Mouse (Mus musculus) intestine, embryonic 16.5 days (tissue): ENCODE data around the gene Cnot3. TPM values are rescaled to one million over a fixed set of nuclear protein-coding genes. Genes with fewer than 3 reads are reported as not detected.

ENCODE experiments used
- microRNA-seq: library from miRNA; unstranded; fragments of <30 nt; microRNA quantifications from one replicate; pipeline ENCODE4, GENCODE M21; 2016
- polyA plus RNA-seq: library from polyadenylated mRNA; unstranded; fragments of >200 nt; fragmentation: Nextera tagmentation; extraction: Ambion mirVana; gene quantifications from 2 replicates; pipeline ENCODE4 v1.2.1, GENCODE M21; 2015

Cnot3 gene
- polyA plus RNA-seq, 1 experiment from 2014 or later, result 43.2 TPM

Small RNAs within 50 kb of the gene (microRNA-seq; reads per million reads assigned to microRNA genes)
- 1.6 reads per million for gene Mir3572

Other genes starting within 250 kb of the Cnot3 start
- 0.13 and 0.21 TPM in 2 replicates for gene Cacng6, start 221.1 kb upstream of the Cnot3 start, polyA plus RNA-seq
- gene Tarm1, start 142.6 kb upstream of the Cnot3 start, polyA plus RNA-seq, result 0.09 TPM in 1 of 2 replicates, not detected in the other
- 0.07 TPM in 1 of 2 replicates, not detected in the other for gene Oscar, start 29.1 kb upstream of the Cnot3 start, polyA plus RNA-seq
- 531 and 551 TPM in 2 replicates for gene Ndufa3, start 27.9 kb upstream of the Cnot3 start, polyA plus RNA-seq
- gene Tfpt, start 15.3 kb upstream of the Cnot3 start, polyA plus RNA-seq, result 15.5 and 18.0 TPM in 2 replicates
- 70.6 and 81.1 TPM in 2 replicates for gene Prpf31, start 15.3 kb upstream of the Cnot3 start, polyA plus RNA-seq
- 16.8 and 17.3 TPM in 2 replicates for gene Leng1, start 20.6 kb downstream of the Cnot3 start, polyA plus RNA-seq
- gene Tmc4, start 32.3 kb downstream of the Cnot3 start, polyA plus RNA-seq, result 104 and 110 TPM in 2 replicates
- 191 and 208 TPM in 2 replicates for gene Tsen34, start 47.6 kb downstream of the Cnot3 start, polyA plus RNA-seq
- gene Mboat7, start 48.3 kb downstream of the Cnot3 start, polyA plus RNA-seq, result 54.8 and 60.7 TPM in 2 replicates
- 1,268 and 1,365 TPM in 2 replicates for gene Rps9, start 58.7 kb downstream of the Cnot3 start, polyA plus RNA-seq
- gene Pirb, start 75.1 kb downstream of the Cnot3 start, polyA plus RNA-seq, result 0.94 and 1.1 TPM in 2 replicates
- gene Gm15448, start 180.4 kb downstream of the Cnot3 start, polyA plus RNA-seq, result 0.07 TPM in 1 of 2 replicates, not detected in the other
- gene Pira2, start 199.8 kb downstream of the Cnot3 start, polyA plus RNA-seq, result 0.32 and 0.39 TPM in 2 replicates